Mouse (Mus musculus) forebrain, postnatal 0 days (tissue): ENCODE data around the gene Mrpl45. TPM values are rescaled to one million over a fixed set of nuclear protein-coding genes. Genes with fewer than 3 reads are reported as not detected.
"Not testable (repeated sequence)": the region's sequence is repeated elsewhere in the genome, so short reads cannot be mapped to it uniquely, and the experiment has no call there.

Experiments
- ATAC-seq: fragments of 200-750 bp; cut with Nextera tagmentation; 2 replicates; pipeline ENCODE4 v1.8.0; 2017; ENCODE audit warnings: mild to moderate bottlenecking, moderate library complexity
- DNase-seq: peaks from one replicate; pipeline ENCODE4 v3.0.0-alpha.2; 2015
- H3K27ac ChIP-seq: fragments of 300-500 bp; sonication (generic); 2 replicates; pipeline ENCODE4 v1.5.1; 2014; ENCODE audit warnings: low read depth, mild to moderate bottlenecking, antibody characterized with exemption, low read length, moderate library complexity, mixed read lengths
- H3K27me3 ChIP-seq: fragments of 300-500 bp; sonication (generic); 2 replicates; pipeline ENCODE4 v1.6.1; 2014; ENCODE audit warnings: mild to moderate bottlenecking, low read length, mixed read lengths; ENCODE audit not compliant: insufficient read depth
- H3K36me3 ChIP-seq: fragments of 300-500 bp; sonication (generic); 2 replicates; pipeline ENCODE4 v1.6.1; 2014; ENCODE audit warnings: mild to moderate bottlenecking, moderate library complexity; ENCODE audit not compliant: insufficient read depth
- H3K4me1 ChIP-seq: fragments of 300-500 bp; sonication (generic); 2 replicates; pipeline ENCODE4 v1.6.1; 2014; ENCODE audit warnings: antibody characterized with exemption; ENCODE audit not compliant: insufficient read depth
- H3K4me2 ChIP-seq: fragments of 300-500 bp; sonication (generic); 2 replicates; pipeline ENCODE4 v1.6.1; 2014; ENCODE audit warnings: low read depth, mild to moderate bottlenecking, moderate library complexity
- H3K4me3 ChIP-seq: fragments of 300-500 bp; sonication (generic); 2 replicates; pipeline ENCODE4 v1.5.1; 2014; ENCODE audit warnings: low read depth, low read length, mixed read lengths
- H3K9ac ChIP-seq: fragments of 300-500 bp; sonication (generic); 2 replicates; pipeline ENCODE4 v1.6.1; 2014; ENCODE audit warnings: mild to moderate bottlenecking
- H3K9me3 ChIP-seq: fragments of 300-500 bp; sonication (generic); 2 replicates; pipeline ENCODE4 v1.6.1; 2016; ENCODE audit warnings: low read length
- CTCF ChIP-seq: sonication (generic); IDR thresholded peaks from 2 replicates; pipeline ENCODE4 v1.5.1; 2016; ENCODE audit warnings: antibody characterized with exemption, control low read depth, low read depth
- WGBS: fragments of 180-500 bp; shearing (Covaris S2); extraction: QIAGEN DNeasy Blood & Tissue Kit; methylation state at CpG from one replicate; pipeline ENCODE4 v1.1.7; 2014; 5-methylcytosine and 5-hydroxymethylcytosine counted together
- polyA plus RNA-seq: library from polyadenylated mRNA; unstranded; fragments of >200 nt; fragmentation: Nextera tagmentation; extraction: Ambion mirVana; gene quantifications from 2 replicates; pipeline ENCODE4 v1.2.1, GENCODE M21; 2015
- total RNA-seq: library from RNA; depleted of rRNA; stranded (reverse); fragments of >200 nt; gene quantifications from 2 replicates; pipeline ENCODE4 v1.2.3, GENCODE M21; 2014

Mrpl45 gene
- total and polyA plus RNA-seq, 2 experiments from 2014 or later: 29.0 to 37.7 TPM

GRCm38 (mm10) chr11:97309451-97309836 lies 6.1 kb upstream of the Mrpl45 start:
- Histone ChIP-seq H3K27ac (no peak overlapping the region), H3K36me3 (no peaks in the 10 kb centered on the region), H3K9ac (peak overlapping the region; percentile 45), H3K27me3 (no peaks in the 10 kb centered on the region), H3K9me3 (no peaks in the 10 kb centered on the region), H3K4me2 (peak overlapping the region; percentile 64), H3K4me1 (peaks cover 5% of the 10 kb centered on the region), H3K4me3 (peak overlapping the region; percentile 37)
- ATAC-seq (0 out of 2 replicates have a peak, but pooled peaks have one; percentile 19), DNase-seq (no peak)
- WGBS: 4% methylated on average over 9 of the region's 9 CpGs
- TF ChIP-seq CTCF: no peak

GRCm38 (mm10) chr11:97309911-97310571 lies 5.5 kb upstream of the Mrpl45 start:
- Histone ChIP-seq H3K4me1 (peaks cover 5% of the 10 kb centered on the region), H3K9me3 (no peaks in the 10 kb centered on the region), H3K27me3 (no peaks in the 10 kb centered on the region), H3K4me2 (peak overlapping the region; percentile 64), H3K4me3 (peak overlapping the region; percentile 37), H3K27ac (no peak overlapping the region), H3K36me3 (no peaks in the 10 kb centered on the region), H3K9ac (peak overlapping the region; percentile 45)
- DNase-seq (peak; percentile 86), ATAC-seq (peak; percentile 85)
- under 1% methylated on average over 25 of the region's 25 CpGs for WGBS
- peak; percentile 90 for TF ChIP-seq CTCF

GRCm38 (mm10) chr11:97310895-97311631 lies 4.5 kb upstream of the Mrpl45 start:
- H3K9me3 ChIP-seq: no peaks in the 10 kb centered on the region
- DNase-seq: peak; percentile 53
- no peak overlapping the region for H3K9ac ChIP-seq
- no peaks in the 10 kb centered on the region for H3K27me3 ChIP-seq
- peak; percentile 56; the same call in 1 of the 2 replicates for TF ChIP-seq CTCF
- no peaks in the 10 kb centered on the region for H3K36me3 ChIP-seq
- H3K4me2 ChIP-seq: peak overlapping the region; percentile 64
- ATAC-seq: no peak; the same call in 1 of the 2 replicates
- WGBS: 7% methylated on average over 18 of the region's 18 CpGs
- no peak overlapping the region; the same call in 1 of the 2 replicates for H3K27ac ChIP-seq
- H3K4me1 ChIP-seq: peaks cover 5% of the 10 kb centered on the region
- peak overlapping the region; percentile 15; the same call in 1 of the 2 replicates for H3K4me3 ChIP-seq

GRCm38 (mm10) chr11:97312871-97313270 lies 2.6 kb upstream of the Mrpl45 start:
- ATAC-seq, H3K9me3 ChIP-seq, H3K27ac ChIP-seq, DNase-seq, H3K36me3 ChIP-seq, H3K9ac ChIP-seq, H3K4me3 ChIP-seq, H3K4me2 ChIP-seq, H3K27me3 ChIP-seq: not testable (repeated sequence)
- WGBS: 97% methylated on average over 1 of the region's 1 CpGs
- peaks cover 11% of the 10 kb centered on the region for H3K4me1 ChIP-seq

GRCm38 (mm10) chr11:97314110-97314509 lies 1.4 kb upstream of the Mrpl45 start:
- no peak for ATAC-seq
- DNase-seq: no peak
- Histone ChIP-seq H3K4me3 (no peak overlapping the region), H3K36me3 (no peaks in the 10 kb centered on the region), H3K4me1 (peaks cover 11% of the 10 kb centered on the region), H3K9ac (no peak overlapping the region), H3K27ac (no peak overlapping the region), H3K9me3 (no peaks in the 10 kb centered on the region), H3K27me3 (no peaks in the 10 kb centered on the region), H3K4me2 (no peak overlapping the region)
- 84% methylated on average over 3 of the region's 3 CpGs for WGBS
- TF ChIP-seq CTCF: peak; percentile 30; the same call in 1 of the 2 replicates

GRCm38 (mm10) chr11:97314751-97315503 lies 589 bp upstream of the Mrpl45 start:
- Histone ChIP-seq H3K4me3 (peak overlapping the region; percentile 44), H3K27ac (no peak overlapping the region), H3K9me3 (no peaks in the 10 kb centered on the region), H3K4me1 (peaks cover 6% of the 10 kb centered on the region; the same call in 1 of the 2 replicates), H3K4me2 (peak overlapping the region; percentile 45), H3K36me3 (no peaks in the 10 kb centered on the region), H3K9ac (peak overlapping the region; percentile 43), H3K27me3 (no peaks in the 10 kb centered on the region)
- ATAC-seq (no peak), DNase-seq (no peak)
- 46% methylated on average over 8 of the region's 8 CpGs for WGBS
- TF ChIP-seq CTCF: no peak
